Mouse (Mus musculus): ENCODE measurements around the gene Ipo4.

Ipo4 gene

DNA sequence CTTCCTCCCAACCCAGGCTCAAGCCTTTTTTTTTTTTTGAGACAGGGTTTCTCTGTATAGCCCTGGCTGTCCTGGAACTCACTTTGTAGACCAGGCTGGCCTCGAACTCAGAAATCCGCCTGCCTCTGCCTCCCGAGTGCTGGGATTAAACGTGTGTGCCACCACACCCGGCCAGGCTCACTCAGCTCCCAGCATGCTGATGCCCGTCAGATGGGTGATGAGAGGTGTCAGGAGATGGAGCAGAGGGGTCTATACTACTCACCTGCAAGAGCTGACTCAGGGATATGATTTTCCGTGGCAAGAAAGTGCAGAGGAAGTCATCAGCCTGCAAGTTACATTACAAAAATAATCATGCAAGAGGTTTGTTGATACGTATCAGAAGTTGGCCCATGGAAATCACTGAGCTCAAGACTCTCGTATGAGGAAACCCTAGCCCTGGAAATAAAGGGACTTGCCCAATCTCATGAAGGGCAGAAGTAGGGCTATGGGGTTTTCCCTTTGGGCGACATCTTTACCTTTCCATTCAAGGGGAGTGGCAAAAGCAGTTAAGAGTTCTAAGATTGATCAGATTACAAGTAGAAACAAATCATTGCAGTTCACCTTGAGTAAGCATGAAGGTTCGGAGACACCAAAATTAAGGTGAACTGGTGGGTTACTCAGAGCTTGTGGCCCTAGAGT, 45.8 kb downstream of the Ipo4 start:
- peak; percentile 67 for DNase-seq (ENCODE audit: low read depth)

DNA sequence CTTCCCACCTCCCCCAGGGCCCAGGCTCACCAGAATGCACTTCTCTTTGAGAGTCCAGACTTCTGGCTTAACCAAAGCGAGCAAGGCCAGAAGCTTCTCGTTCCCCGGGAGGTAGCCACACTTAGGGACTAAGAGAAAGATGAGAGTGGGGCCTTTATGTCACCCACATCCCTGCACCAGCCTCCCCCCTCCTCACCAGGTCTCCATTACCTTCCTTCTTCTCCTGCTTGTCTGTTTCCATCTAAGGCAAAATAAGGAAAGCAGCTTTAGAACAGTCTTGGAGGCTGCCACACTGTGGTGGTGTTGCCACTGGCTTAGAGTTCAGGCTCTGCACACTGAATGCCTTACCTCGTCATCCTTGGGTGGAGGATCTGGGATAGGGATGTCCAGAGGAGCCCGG, 46.5 kb downstream of the Ipo4 start:
- no peak for DNase-seq (ENCODE audit: low read depth)

DNA sequence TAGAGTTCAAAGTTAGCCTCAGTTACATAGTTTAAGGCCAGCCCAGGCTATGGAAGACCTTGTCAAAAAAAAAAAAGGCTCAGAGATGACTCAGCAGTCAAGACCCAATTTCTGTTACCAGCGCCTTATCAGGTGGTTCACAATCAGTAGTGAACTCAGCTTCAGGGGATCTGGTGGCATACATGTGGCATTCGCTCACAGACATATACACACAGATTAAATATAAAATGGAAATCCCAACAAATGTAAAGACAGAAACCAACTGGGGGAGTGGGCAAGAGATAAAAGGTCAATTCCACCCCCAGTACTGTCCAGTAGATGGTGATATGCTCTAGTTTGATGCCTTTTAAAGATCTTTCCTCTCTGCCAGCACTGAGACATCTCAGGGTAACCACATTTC, 49.6 kb downstream of the Ipo4 start:
- no peak for DNase-seq (ENCODE audit: low read depth)

- DNase-seq (ENCODE audit: low read depth) = peak; percentile 75
These were observed 50.2 kb downstream of the Ipo4 start for GRCm38 (mm10) chr14:55585566-55585960.

DNA sequence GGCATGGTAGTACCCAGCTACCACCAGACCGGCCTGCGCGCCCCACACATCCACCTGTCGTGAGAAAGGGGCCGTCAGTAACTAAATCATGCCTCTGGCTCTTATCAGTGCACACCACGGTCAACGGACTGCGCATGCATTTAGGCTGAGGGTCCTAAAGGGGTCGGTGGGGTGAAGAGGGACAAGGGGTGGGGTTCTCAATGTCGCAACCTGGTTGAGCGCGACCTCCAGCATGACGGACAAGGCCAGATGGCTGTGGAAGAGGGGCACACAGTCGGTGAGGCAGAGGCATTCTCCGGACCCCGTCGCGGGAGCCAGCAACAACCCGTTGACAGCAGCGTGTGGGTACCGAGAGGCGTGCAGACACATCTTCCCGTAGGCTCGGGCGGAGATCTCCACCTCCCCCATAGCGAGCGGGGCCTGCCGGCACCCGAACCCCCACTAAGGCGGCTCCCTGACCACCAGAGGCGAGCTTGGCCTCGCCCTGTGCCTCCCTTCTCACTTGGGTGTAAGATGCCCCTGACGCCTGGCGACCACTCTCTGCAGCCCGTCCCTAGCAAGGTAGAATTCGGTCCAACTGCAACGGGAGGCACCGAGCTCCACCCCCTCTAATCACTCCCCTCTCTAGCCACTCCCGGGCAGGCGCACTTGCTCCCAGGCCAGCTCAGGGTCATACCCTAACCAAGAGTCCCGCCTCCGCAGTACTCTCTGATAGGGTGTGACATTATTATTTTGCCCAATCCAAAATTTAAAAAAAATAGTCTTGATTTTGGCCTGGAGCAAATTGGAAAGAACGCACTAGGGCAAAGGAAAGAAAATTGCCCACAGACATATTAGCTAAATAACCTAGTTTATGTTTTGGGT, 50.8 kb downstream of the Ipo4 start, which contains the start of gene Emc9:
Emc9 (minus strand) TSS at position 601 of the 864 bp plus-strand sequence.
- DNase-seq (ENCODE audit: low read depth) = peak; percentile 78

DNA sequence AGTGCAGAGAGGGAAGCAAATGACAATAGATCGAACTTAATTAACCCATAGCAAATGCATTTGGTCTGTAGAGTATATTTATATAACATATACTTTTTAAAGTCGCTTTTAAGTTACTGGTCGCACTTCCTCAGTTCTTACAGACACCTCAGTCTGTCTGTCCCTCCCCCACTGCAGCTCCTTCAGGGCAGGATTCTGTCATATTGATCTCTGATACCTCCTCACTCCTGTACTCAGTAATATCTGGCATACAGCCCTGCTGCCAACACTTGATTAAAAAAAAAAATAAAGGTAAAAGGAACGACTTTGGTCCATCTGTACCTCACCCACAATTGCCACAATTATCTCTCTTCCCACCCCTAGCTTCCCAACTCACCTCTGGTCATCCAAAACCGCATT, 51.5 kb downstream of the Ipo4 start:
- DNase-seq (ENCODE audit: low read depth) = no peak

DNA sequence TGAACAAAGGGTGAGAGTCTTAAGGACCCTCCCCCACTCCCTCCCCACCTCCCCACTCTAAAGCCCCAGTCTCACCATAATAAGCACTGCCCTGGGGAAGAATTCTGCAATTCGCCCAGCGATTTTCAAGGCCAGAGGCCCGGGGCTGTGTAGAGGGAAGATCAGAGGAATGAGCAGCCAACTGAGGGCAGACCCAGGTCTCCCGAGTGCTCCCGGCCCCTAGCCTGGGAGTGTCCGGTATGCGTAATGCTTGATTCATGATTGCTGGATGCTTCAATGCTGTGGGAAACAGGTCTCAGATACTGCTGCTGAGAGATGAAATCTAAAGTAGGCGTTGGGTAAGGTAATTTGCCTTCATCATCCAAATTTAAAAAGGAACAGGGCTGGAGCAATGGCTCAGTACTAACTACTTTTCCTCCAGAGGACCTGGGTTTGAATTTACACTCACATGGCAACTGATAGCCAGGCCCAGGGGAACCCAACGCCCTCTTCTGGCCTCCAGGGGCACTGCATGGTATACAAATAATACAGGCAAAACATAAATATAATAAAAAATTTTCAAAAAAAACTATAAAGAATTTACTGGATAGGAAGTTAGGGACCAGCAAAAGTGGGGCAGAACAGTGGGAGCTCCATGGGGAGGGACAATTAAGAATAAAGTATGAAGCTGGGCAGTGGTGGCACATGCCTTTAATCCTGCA, 53.6 kb downstream of the Ipo4 start:
- DNase-seq (ENCODE audit: low read depth) = peak; percentile 48

DNA sequence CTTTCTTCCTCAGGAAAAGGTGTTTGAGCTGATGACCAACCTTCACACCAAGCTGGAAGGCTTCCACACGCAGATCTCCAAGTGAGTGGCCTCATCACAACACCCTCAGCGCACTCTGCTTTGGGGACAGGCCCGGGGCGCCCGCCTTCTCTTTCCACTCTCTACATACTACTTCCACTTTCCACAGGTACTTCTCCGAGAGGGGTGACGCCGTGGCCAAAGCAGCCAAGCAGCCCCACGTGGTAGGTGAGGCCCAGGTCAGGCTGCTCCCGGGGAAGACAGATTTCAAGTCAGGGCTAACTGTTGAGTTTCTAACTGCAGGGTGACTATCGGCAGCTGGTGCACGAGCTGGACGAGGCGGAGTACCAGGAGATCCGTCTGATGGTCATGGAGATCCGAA, 55.0 kb downstream of the Ipo4 start:
- DNase-seq (ENCODE audit: low read depth) = no peak

GRCm38 (mm10) chr14:55579511-55580496, 56.0 kb downstream of the Ipo4 start:
- DNase-seq (ENCODE audit: low read depth) = no peak

GRCm38 (mm10) chr14:55578668-55579269, 57.0 kb downstream of the Ipo4 start:
- DNase-seq (ENCODE audit: low read depth) = peak; percentile 64

- peak; percentile 85 for DNase-seq (ENCODE audit: low read depth)
These were observed 57.7 kb downstream of the Ipo4 start, which contains the start of gene Psme1 for GRCm38 (mm10) chr14:55577871-55578667. Gene Psme1 (plus strand): TSS chr14:55578123.

DNA sequence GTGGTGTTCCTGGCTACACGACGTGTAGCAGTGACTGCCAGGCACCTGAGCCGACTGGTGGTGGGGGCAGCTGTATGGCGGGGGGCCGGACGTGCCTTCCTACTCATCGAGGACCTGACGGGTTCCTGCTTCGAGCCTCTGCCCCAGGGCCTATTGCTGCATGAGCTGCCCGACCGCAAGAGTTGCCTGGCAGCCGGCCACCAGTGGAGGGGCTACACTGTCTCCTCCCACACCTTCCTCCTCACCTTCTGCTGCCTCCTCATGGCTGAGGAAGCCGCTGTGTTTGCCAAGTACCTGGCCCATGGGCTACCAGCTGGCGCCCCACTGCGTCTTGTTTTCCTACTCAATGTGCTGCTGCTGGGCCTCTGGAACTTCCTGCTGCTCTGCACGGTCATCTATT, 59.4 kb downstream of the Ipo4 start:
- DNase-seq (ENCODE audit: low read depth) = no peak

DNA sequence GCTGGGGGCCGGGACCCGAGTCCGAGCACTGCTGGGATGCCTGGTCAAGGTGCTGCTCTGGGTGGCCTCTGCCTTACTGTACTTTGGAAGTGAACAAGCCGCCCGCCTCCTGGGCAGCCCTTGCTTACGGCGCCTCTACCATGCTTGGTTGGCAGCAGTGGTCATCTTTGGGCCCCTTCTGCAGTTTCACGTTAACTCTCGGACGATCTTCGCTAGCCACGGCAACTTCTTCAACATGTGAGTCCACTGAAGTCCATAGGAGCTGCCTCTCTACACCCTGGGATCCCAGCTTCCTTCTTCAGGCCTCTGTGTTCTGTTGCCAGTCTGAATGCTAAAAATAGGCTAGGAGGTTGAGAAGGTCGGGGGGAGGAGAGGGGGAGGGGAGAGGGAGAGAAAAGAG, 60.0 kb downstream of the Ipo4 start:
- DNase-seq (ENCODE audit: low read depth) = no peak
